Mouse (Mus musculus) stomach, postnatal 0 days (tissue): Measurements from ENCODE around the gene Hmga1. TPM values are rescaled to one million over a fixed set of nuclear protein-coding genes. Genes with fewer than 3 reads are reported as not detected.

Experiments
- ATAC-seq: fragments of 200-750 bp; cut with Nextera tagmentation; 2 replicates; pipeline ENCODE4 v1.8.0; 2017; ENCODE audit not compliant: low FRiP score, low TSS enrichment
- DNase-seq: peaks from one replicate; pipeline ENCODE4 v3.0.0-alpha.2; 2016; ENCODE audit warnings: low spot score
- H3K27ac ChIP-seq: fragments of 300-500 bp; sonication (generic); replicated peaks from 2 replicates; pipeline ENCODE4 v1.5.1; 2014; ENCODE audit warnings: mild to moderate bottlenecking, control low read depth
- H3K27me3 ChIP-seq: fragments of 300-500 bp; sonication (generic); 2 replicates; pipeline ENCODE4 v1.6.1; 2014; ENCODE audit warnings: low read length; ENCODE audit not compliant: control insufficient read depth, insufficient read depth
- H3K36me3 ChIP-seq: fragments of 300-500 bp; sonication (generic); 2 replicates; pipeline ENCODE4 v1.6.1; 2014; ENCODE audit warnings: low read length, mixed read lengths; ENCODE audit not compliant: control insufficient read depth, insufficient read depth
- H3K4me1 ChIP-seq: fragments of 300-500 bp; sonication (generic); replicated peaks from 2 replicates; pipeline ENCODE4 v1.6.1; 2014; ENCODE audit warnings: antibody characterized with exemption; ENCODE audit not compliant: control insufficient read depth, insufficient read depth
- H3K4me2 ChIP-seq: fragments of 300-500 bp; sonication (generic); replicated peaks from 2 replicates; pipeline ENCODE4 v1.6.1; 2014; ENCODE audit warnings: low read depth, mild to moderate bottlenecking, control low read depth, moderate library complexity
- H3K4me3 ChIP-seq: fragments of 300-500 bp; sonication (generic); 2 replicates; pipeline ENCODE4 v1.5.1; 2014; ENCODE audit warnings: low read depth, low read length, control low read depth
- H3K9ac ChIP-seq: fragments of 300-500 bp; sonication (generic); 2 replicates; pipeline ENCODE4 v1.6.1; 2014; ENCODE audit warnings: mild to moderate bottlenecking, low read length, control low read depth, mixed read lengths
- H3K9me3 ChIP-seq: fragments of 300-500 bp; sonication (generic); 2 replicates; pipeline ENCODE4 v1.6.1; 2016; ENCODE audit warnings: low read length; ENCODE audit not compliant: control insufficient read depth
- CTCF ChIP-seq: IDR thresholded peaks from 2 replicates; pipeline ENCODE4 v1.5.1; 2016; ENCODE audit warnings: antibody characterized with exemption, low read depth, mild to moderate bottlenecking, moderate library complexity
- EP300 ChIP-seq: optimal IDR thresholded peaks from 2 replicates; pipeline ENCODE3; 2016; ENCODE audit warnings: antibody characterized with exemption
- WGBS: fragments of 180-500 bp; shearing (Covaris S2); extraction: QIAGEN DNeasy Blood & Tissue Kit; methylation state at CpG from one replicate; pipeline ENCODE4 v1.1.7; 2014; 5-methylcytosine and 5-hydroxymethylcytosine counted together
- polyA plus RNA-seq: library from polyadenylated mRNA; unstranded; fragments of >200 nt; fragmentation: Nextera tagmentation; extraction: Ambion mirVana; gene quantifications from 2 replicates; pipeline ENCODE4 v1.2.1, GENCODE M21; 2015

The Hmga1 gene
- polyA plus RNA-seq, 1 experiment from 2014 or later = 71.1 TPM

- Histone ChIP-seq H3K4me1 (0 out of 2 replicates have a peak, but pooled peaks cover 3% of the 10 kb centered on the region), H3K27ac (no peak overlapping the region), H3K9me3 (no peaks in the 10 kb centered on the region), H3K4me3 (no peak overlapping the region), H3K4me2 (no peak overlapping the region), H3K27me3 (no peaks in the 10 kb centered on the region), H3K36me3 (no peaks in the 10 kb centered on the region; the same call in 1 of the 2 replicates), H3K9ac (no peak overlapping the region)
- no peak for DNase-seq
- TF ChIP-seq EP300 (no peak), CTCF (no peak)
- no peak for ATAC-seq
- WGBS = 80% methylated on average over 10 of the region's 10 CpGs
Measured at GRCm38 (mm10) chr17:27573772-27574320, 17.5 kb downstream of the Hmga1 start.

GRCm38 (mm10) chr17:27574470-27575115 lies 18.3 kb downstream of the Hmga1 start:
- ATAC-seq (no peak; the same call in 1 of the 2 replicates), DNase-seq (no peak)
- Histone ChIP-seq H3K27me3 (no peaks in the 10 kb centered on the region), H3K4me1 (0 out of 2 replicates have a peak, but pooled peaks cover 3% of the 10 kb centered on the region), H3K4me2 (no peak overlapping the region), H3K4me3 (no peak overlapping the region), H3K27ac (no peak overlapping the region), H3K9me3 (no peaks in the 10 kb centered on the region), H3K36me3 (peaks cover 2% of the 10 kb centered on the region; the same call in 1 of the 2 replicates), H3K9ac (no peak overlapping the region)
- 79% methylated on average over 16 of the region's 16 CpGs for WGBS
- TF ChIP-seq EP300 (no peak), CTCF (no peak)

- ATAC-seq (no peak), DNase-seq (no peak)
- 55% methylated on average over 10 of the region's 10 CpGs for WGBS
- Histone ChIP-seq H3K27me3 (no peaks in the 10 kb centered on the region), H3K4me2 (no peak overlapping the region), H3K36me3 (peaks cover 3% of the 10 kb centered on the region; the same call in 1 of the 2 replicates), H3K9ac (no peak overlapping the region), H3K4me1 (0 out of 2 replicates have a peak, but pooled peaks cover 3% of the 10 kb centered on the region), H3K27ac (no peak overlapping the region), H3K4me3 (no peak overlapping the region), H3K9me3 (no peaks in the 10 kb centered on the region)
- TF ChIP-seq EP300 (no peak), CTCF (no peak)
Measured at GRCm38 (mm10) chr17:27575116-27575776, 18.9 kb downstream of the Hmga1 start.

GRCm38 (mm10) chr17:27576056-27576455 lies 19.8 kb downstream of the Hmga1 start:
- peak; percentile 45 for DNase-seq
- ATAC-seq = peak; percentile 70

GRCm38 (mm10) chr17:27577468-27577867 lies 21.2 kb downstream of the Hmga1 start:
- Histone ChIP-seq H3K4me1 (0 out of 2 replicates have a peak, but pooled peaks cover 3% of the 10 kb centered on the region), H3K4me3 (no peak overlapping the region), H3K27ac (no peak overlapping the region), H3K4me2 (no peak overlapping the region), H3K9me3 (no peaks in the 10 kb centered on the region), H3K9ac (no peak overlapping the region), H3K27me3 (no peaks in the 10 kb centered on the region), H3K36me3 (peaks cover 5% of the 10 kb centered on the region; the same call in 1 of the 2 replicates)
- 66% methylated on average over 6 of the region's 6 CpGs for WGBS
- TF ChIP-seq EP300 (no peak), CTCF (peak; percentile 54)
- DNase-seq (no peak), ATAC-seq (no peak)

More at GRCm38 (mm10) chr17:27576056-27576455, 19.8 kb downstream of the Hmga1 start:
- no peaks in the 10 kb centered on the region for H3K9me3 ChIP-seq
- H3K27ac ChIP-seq = peak overlapping the region; percentile 53
- no peaks in the 10 kb centered on the region for H3K27me3 ChIP-seq
- H3K36me3 ChIP-seq = peaks cover 5% of the 10 kb centered on the region; the same call in 1 of the 2 replicates
- no peak for TF ChIP-seq CTCF
- TF ChIP-seq EP300 = no peak
- 0 out of 2 replicates have a peak, but pooled peaks cover 3% of the 10 kb centered on the region for H3K4me1 ChIP-seq
- no peak overlapping the region for H3K4me3 ChIP-seq
- H3K4me2 ChIP-seq = no peak overlapping the region
- H3K9ac ChIP-seq = 0 out of 2 replicates have a peak overlapping the region, but pooled peaks have one; percentile 13
- WGBS = 70% methylated on average over 7 of the region's 7 CpGs
